Mouse (Mus musculus) hindbrain, embryonic 10.5 days (tissue): Measurements from ENCODE around the gene Rufy4. TPM values are rescaled to one million over a fixed set of nuclear protein-coding genes. Genes with fewer than 3 reads are reported as not detected.

Experiments
- polyA plus RNA-seq: library from polyadenylated mRNA; unstranded; fragments of >200 nt; fragmentation: Nextera tagmentation; extraction: Ambion mirVana; gene quantifications from 2 replicates; pipeline ENCODE4 v1.2.1, GENCODE M21; 2016

Rufy4 gene
- polyA plus RNA-seq, 1 experiment from 2014 or later = 0.37 TPM

Other genes with a start within 250 kb of the Rufy4 start
- gene Tns1, start 1.1 kb upstream of the Rufy4 start, polyA plus RNA-seq = 15.1 and 15.3 TPM in 2 replicates
- gene Cxcr2, start 28.4 kb downstream of the Rufy4 start, polyA plus RNA-seq = 0.11 and 0.18 TPM in 2 replicates
- gene Cxcr1, start 69.1 kb downstream of the Rufy4 start, polyA plus RNA-seq = not detected in 2 replicates
- 352 and 355 TPM in 2 replicates for gene Arpc2, start 110.5 kb downstream of the Rufy4 start, polyA plus RNA-seq
- gene Gpbar1, start 153.0 kb downstream of the Rufy4 start, polyA plus RNA-seq = 0.15 and 0.24 TPM in 2 replicates
- gene Aamp, start 159.2 kb downstream of the Rufy4 start, polyA plus RNA-seq = 238 and 248 TPM in 2 replicates
- 111 and 120 TPM in 2 replicates for gene Pnkd, start 159.4 kb downstream of the Rufy4 start, polyA plus RNA-seq
- 11.6 and 12.6 TPM in 2 replicates for gene Tmbim1, start 180.1 kb downstream of the Rufy4 start, polyA plus RNA-seq
- gene Catip, start 236.6 kb downstream of the Rufy4 start, polyA plus RNA-seq = 0.37 and 1.4 TPM in 2 replicates
- gene Slc11a1, start 249.7 kb downstream of the Rufy4 start, polyA plus RNA-seq = 1.8 and 3.0 TPM in 2 replicates